Mouse (Mus musculus) bone marrow macrophage, adult 2 months (primary cell): ENCODE results near the gene Nup214.

Experiments
- CTCF ChIP-seq: IDR thresholded peaks from 2 replicates; pipeline ENCODE4 v1.5.1; 2012; ENCODE audit warnings: low read depth, mild to moderate bottlenecking, low read length, moderate library complexity
- POLR2A ChIP-seq: IDR thresholded peaks from 2 replicates; pipeline ENCODE4 v1.6.1; 2012; ENCODE audit warnings: mild to moderate bottlenecking, low read depth, low read length, borderline replicate concordance

DNA sequence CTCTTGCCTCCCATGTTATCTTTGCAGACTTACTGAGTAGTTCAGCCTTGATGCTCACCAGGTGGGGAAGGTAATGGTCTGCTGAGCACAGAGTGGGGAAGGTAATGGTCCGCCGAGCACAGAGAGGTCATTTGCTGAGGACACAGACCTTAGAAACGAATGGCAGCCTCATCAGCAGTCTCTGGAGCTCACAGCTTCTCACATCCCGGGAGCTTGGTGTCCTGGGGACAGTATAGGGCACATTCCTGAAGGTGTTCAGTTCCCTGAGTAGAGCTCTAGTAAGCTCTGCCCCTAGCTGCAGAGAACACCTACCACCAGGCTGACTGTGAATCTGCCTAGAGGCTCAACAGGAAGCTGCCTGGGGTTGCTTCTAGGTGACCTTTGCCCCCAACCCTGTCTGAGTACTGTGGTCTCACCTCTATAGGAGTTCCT is 12.4 kb upstream of the Nup214 start:
- TF ChIP-seq CTCF (no peak), POLR2A (no peak)
